Mouse (Mus musculus): ENCODE data around the gene Ttc32. TPM values are rescaled to one million over a fixed set of nuclear protein-coding genes. Genes with fewer than 3 reads are reported as not detected.
"Not testable (repeated sequence)": the region's sequence is repeated elsewhere in the genome, so short reads cannot be mapped to it uniquely, and the experiment has no call there.

The Ttc32 gene
- 10 to 100 TPM in 1 of 2 experiments, 1 to 10 TPM in 1; 9.6 to 11.7 TPM for total RNA-seq (2021)
- long read RNA-seq, experiment 1, transcript Ttc32-201 (3 exons, 1,000 nt) = major isoform, 11 of 12 reads
- long read RNA-seq, experiment 1, partial matches to known transcripts = 0 of 12 reads
- long read RNA-seq, experiment 1, other reads (novel, unspliced or antisense) = 1 of 12 reads
- long read RNA-seq, experiment 2, partial matches to known transcripts = 0 of 4 reads
- long read RNA-seq, experiment 2, other reads (novel, unspliced or antisense) = 0 of 4 reads

DNA sequence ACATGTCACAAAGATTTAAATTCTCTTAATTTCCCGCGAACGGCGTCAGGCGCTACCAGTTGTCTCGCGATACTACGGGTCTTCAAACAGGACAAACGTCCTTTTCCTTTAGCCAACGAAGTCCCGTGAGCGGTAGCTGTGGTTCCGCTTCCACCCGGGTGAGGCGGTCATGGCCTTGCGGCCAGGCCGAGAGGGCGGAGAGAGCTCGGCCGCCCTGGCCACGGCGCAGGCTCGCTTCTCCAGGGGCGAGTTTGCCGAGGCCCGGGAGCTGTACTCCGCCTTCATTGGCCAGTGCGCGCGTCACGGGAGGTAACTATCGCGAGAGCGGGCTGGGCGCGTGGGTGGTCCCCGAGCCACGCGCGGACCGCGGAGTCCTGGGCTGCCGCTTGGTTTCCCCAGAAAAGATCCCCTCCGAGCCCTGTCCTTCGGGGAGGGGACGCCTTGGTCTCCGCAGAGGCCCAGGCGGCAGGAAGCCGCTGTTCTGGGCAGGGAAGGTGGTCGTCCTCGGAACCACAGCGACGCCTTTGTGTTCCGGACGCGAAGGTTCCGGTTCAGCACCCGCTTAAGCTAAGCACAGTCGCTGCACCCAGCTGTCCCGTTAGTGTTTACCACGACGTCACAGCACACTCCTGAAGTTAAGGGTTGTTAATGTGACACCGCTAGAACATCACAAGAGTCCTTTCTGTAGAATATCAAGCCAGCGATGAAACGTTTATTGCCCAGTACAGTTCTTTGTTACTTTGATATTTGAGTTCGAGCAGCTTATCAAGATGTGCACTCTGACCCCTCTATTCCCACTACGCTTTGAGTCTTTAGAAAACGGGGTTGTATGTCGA is at the start of gene Ttc32:
Gene Ttc32 (plus strand): TSS at position 110 of the 836 bp plus-strand sequence.
- DNase-seq (ENCODE audit: low spot score in 2 of 2) = peak; percentile 94 to 95

DNA sequence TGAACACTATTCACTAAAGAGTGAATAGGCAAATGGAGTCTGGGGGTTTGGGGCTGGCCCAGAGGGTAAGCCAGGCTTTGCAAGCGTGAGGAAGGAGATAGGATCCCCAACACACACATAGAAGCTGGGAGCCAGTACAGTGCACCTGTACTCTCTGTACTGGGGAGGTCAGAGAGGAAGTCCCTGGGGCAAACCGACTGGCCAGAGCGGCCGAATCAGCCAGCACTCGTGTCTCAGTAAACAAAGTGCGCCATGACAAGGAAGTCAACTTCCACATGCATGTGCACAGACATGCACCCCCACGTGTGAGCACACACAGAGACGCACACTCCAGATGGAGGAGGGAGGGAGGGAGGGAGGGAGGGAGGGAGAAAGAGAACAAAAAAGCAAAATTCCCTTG is 36.6 kb upstream of the Ttc32 start:
- no peak for DNase-seq (ENCODE audit: low spot score in 2 of 2)

DNA sequence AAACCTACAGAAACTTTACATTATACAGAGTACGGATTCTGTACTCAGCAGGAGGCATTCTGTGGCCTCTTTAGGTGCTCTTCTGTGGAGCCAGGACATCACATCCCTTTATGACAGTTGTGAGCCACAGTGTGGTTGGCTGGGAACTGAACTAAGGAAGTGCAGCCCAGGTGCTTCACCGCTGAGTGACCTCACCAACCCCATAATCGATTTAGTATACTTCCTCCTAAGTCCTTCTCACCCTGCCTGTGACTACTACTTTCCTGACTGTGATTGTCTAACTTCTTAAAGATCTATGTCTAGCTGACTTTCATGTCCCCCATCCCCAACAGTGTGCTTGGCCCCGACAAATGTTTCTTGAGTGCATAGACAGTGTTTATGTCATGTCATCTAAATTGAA is 31.5 kb upstream of the Ttc32 start:
- DNase-seq (ENCODE audit: low spot score in 2 of 2) = no peak

DNA sequence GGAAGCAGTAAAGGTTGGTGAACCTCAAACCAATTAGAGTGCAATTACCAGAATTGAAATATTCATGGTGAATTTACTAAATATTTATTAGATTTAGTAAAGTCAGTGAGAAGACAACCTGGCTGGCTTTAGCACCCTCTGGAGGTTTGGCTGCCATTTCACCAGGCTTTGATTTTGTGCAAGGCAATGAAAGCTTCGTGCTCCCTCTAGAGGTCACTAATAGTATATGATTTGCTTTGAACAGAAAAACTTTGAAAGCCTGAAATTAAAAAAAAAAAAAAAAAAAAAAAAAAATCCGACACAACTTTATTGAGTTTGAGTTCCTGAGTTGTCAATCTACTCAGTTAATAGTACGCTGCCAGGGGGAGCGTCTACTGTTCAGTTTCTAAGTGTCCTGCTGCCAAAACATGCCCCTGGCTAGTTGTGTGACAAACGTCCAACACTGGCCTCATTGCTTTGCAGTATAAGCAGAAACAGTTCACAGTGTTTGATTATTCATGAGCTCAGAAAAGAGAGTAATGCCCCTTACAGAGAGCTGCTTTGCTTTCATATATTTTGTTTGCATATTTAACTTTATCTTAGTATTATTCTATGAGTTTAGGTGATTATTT is 27.7 kb upstream of the Ttc32 start:
- DNase-seq (ENCODE audit: low spot score in 2 of 2) = peak in 1 of 2 experiments; percentile 39

DNA sequence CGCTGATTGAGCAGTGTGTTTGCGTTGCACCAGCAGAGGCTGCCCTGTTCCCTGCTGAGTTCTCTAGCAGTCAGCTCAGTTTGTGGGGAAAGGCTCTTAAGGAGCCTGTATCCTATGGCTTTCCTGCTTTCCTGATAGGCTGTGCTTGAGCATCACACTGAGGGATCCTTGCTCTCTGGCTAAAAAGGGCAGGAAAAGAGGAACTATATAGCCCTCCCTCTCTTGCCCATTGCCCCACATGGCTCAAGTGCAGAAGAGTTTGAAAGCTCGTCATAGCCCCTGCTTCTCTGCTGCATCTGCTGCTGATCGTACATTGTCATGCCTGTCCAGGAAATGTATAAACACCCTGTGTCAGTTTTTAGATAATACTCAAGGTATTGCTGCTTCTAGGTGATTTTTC is 22.7 kb upstream of the Ttc32 start:
- no peak for DNase-seq (ENCODE audit: low spot score in 2 of 2)

DNA sequence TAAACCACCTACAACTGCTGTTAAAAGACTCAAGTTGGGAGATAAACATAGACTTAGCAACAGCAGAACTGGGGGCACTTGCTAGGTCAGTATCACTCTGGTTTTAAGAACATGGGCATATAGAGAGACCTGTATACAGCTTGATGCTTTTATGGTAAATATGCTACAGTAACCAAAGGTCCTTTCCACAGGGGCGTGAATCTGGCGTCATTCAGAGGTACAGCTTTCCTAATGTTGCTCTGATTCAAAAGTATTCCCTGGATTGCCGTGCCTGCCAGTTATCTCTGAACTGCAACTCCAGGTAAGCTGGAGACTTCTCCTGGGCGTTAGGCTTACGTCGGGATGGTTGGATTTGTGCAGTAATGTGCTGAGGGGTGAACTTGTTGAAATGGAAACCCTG is 22.0 kb upstream of the Ttc32 start:
- no peak for DNase-seq (ENCODE audit: low spot score in 2 of 2)

DNA sequence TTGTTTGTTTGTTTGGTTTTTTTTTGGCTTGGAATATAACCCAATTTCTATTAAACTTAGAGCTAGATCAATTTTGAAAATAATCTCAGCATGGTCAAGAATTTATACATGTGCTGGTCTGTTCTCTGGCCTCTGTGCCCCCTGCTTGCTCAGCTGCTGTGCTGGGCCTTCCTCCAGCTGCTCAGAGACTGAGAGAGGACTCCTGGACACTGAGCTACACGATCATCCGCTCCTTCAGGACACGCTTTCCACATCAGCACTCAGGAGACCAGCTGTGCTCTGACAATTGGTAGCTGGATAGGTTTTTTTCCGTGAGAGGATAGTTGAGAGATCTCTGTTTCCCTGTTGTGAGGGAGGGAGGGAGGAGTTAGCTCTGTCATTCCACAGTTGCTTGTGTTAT is 19.5 kb upstream of the Ttc32 start:
- DNase-seq (ENCODE audit: low spot score in 2 of 2) = no peak

DNA sequence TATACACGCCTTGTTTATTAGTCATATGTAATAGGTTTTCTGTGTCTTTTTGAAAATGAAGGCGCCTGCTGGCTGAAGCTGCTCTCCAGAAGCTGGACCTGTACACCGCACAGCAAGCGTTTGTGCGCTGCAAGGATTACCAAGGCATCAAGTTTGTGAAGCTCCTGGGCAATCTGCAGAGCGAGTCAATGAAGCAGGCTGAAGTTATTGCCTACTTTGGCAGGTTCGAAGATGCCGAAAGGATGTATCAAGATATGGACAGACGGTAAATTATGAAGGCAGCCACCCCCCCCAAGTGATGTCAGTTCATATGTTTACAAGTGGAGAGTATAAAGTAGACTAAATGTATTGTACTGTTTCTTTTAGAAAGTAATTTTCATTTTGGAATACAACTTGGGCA is 13.4 kb upstream of the Ttc32 start:
- DNase-seq (ENCODE audit: low spot score in 2 of 2) = no peak

DNA sequence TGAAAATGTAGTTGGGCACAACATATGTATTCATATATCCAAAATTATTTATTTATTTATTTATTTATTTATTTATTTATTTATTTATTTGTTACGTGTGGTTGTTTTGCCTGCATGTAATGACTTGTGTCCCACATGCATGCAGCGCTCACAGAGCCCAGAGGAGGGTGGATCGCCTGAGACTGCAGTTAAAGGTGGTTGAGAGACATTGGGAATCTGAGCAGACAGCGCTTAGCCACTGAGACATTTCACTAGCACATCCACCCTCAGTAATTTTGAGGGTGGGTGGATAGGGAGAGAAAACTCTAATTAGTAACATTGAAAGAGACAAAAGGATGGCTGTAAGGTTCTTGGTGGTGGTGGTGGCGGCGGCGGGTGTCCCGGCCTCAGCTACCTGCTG is 9.4 kb upstream of the Ttc32 start:
- DNase-seq (ENCODE audit: low spot score in 2 of 2) = no peak

DNA sequence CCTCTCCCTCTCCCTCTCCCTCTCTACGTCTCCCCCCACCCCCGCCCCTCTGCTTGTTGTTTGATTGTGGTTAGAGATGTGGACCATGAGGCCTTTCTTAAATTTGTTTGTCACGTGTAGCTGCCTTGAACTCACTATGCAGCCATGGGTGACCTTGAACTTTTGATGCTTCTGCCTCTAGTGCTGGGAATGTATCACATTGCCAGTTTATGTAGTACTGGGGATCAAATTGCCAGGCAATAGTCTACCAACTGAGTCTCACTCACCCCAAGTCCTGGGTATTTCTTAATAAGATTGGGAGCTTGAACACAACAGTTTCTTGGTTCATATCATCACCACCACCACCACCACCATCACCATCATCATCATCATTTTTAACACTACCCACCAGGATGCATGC is 8.8 kb upstream of the Ttc32 start:
- no peak for DNase-seq (ENCODE audit: low spot score in 2 of 2)

DNA sequence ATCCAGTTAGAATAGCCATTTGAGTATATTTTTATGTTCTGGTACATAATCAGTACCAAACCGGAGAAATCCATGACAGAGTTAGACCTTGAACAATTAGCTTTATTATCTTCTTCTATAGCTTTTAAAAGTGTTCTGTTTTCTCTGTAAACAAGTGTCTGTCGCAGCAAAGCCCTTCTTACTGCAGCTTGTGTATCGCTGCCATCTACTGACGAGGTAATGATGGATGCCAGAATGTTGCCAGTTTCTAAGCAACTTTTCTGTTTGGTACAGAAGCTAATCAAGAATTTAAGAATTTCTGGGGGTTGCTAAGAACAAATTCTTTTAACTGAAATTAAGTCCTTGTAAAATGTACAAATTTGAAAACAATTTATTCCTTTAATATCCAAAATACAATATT is 6.8 kb upstream of the Ttc32 start:
- no peak for DNase-seq (ENCODE audit: low spot score in 2 of 2)

DNA sequence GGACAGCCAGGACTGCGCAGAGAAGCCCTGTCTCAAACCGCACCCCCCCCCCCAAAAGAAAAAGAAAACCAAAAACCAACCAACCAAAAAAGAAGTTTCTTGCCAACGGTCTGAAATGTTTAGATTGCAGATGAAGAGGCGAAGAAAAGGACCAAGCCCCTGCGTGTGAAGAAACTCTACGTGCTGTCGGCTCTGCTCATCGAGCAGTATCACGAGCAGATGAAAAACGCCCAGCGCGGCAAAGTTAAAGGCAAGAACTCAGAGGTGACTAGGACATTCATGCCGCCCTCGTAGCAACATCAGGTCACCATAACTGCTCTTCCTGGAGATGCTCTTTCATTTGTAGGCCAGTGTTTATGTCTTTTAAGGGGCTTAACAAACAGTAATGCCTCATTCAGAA is 5.7 kb upstream of the Ttc32 start:
- no peak for DNase-seq (ENCODE audit: low spot score in 2 of 2)

DNA sequence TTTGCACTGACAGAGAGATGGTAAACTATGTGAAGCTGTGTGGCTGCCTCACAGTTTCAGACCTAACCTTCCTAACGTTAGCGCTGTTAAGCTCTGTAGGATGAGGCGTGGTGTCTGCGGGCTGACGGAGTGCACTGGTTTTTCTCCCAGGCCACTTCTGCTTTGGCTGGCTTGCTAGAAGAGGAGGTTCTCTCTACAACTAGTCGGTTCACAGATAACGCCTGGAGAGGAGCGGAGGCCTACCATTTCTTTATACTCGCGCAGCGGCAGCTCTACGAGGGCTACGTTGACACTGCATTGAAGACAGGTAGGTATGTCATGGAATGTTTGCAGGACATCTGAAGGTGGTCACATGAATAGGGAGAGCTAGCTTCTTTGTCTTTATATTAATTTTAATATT is 5.1 kb upstream of the Ttc32 start:
- no peak for DNase-seq (ENCODE audit: low spot score in 2 of 2)

DNA sequence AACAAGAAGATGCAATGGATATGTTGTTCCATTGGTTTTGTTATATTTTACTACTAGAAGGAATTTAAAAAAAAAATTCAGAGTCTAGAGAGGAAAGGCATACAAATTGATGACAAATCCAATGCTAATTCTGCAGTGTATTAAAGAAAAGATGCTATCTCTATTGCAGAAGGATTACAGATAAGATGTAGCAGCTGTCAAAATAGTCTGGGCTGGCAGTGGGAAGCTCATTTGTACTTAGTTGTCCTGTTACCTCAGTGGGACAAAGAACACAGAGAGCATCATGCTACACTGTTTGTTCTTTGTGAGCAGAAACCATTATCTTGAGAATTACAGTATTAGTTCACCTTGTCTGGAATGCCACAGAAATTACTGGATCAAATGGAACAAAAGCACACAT is 3.0 kb upstream of the Ttc32 start:
- no peak for DNase-seq (ENCODE audit: low spot score in 2 of 2)

DNA sequence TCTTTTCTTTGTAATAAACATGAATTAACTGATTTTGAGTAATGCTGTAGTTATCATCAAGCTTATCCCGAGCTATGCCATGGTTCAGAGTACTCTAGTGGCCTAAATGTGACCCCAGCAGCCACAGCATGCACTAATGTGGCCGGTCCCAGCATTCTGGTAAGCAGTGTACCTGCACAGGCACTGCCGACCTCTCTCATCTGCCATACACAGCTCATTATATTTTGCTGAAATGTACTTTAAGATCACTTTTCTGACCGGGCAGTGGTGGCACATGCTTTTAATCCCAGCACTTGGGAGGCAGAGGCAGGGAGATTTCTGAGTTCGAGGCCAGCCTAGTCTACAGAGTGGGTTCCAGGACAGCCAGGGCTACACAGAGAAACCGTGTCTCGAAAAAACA is 981 bp upstream of the Ttc32 start:
- not testable (repeated sequence) for DNase-seq (ENCODE audit: low spot score in 2 of 2)

DNA sequence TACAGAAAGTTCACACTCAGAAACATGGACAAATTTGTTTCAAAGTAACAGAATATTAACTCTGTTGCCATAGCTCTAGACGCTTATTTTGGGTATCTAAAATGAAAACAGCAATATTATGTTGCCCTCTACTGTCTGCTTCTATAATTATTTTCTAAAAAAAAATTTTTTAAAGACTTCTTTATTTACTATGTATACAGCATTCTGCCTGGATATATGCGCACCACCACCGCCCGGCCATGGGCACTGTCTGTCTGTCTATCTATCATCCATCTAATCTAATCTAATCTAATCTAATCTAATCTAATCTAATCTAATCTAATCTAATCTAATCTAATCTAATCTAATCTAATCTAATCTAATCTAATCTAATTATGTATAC is 300 bp upstream of the Ttc32 start:
- no peak for DNase-seq (ENCODE audit: low spot score in 2 of 2)

DNA sequence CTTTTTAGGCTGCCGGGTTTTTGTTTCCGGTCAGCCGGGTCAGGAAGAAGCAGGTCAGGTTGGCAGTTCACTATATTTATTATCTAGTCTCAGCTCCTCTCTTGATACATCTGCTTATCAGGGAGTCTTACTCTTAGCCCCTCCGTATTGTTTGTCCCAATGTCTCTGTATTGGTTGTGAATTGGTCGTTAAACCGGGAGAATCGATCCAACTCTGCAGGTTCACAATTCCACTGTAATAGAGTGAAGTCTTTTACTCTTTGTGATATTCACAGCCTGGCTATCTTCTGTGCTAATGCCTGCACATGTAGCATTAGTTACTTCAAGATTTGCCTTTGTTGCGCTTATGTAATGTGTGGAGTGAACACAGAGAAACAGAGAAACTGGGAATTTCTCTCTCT is 1.4 kb downstream of the Ttc32 start:
- no peak for DNase-seq (ENCODE audit: low spot score in 2 of 2)

DNA sequence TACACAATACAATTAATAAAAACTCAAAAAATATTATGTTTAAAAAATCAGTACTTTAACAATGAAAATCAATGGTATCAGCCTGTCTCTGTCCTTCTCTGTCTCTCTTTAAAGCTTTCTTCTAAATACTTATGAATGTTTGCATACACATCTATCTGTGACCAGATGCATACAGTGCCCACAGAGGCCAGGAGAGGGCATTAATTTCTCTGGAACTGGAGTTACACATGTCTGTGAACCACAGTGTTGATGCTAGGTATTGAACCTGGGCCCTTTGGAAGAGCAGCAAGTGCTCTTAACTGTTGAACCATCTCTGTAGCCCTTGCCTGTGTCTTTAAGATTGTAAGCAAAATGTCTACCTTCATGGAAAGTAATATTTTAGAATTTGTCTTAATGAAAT is 3.3 kb downstream of the Ttc32 start:
- DNase-seq (ENCODE audit: low spot score in 2 of 2) = no peak

DNA sequence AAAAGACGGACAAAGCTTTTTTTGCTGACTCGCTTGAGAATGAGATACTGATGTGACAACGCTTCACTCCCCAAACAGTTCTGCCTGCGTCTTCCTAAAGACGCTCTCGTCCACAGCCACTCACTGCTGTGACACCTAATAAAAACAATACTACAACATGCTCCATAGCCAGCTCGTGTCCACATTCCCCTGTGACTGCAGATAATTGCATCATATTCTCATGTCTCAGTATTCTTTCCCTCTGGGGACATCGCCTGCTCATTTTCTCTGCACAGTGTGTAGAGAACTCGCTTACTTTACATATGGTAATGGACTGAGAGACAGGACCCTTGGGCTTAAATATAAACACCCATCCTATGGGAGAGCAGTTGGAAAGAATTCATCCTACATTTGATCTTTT is 6.6 kb downstream of the Ttc32 start:
- no peak for DNase-seq (ENCODE audit: low spot score in 2 of 2)

DNA sequence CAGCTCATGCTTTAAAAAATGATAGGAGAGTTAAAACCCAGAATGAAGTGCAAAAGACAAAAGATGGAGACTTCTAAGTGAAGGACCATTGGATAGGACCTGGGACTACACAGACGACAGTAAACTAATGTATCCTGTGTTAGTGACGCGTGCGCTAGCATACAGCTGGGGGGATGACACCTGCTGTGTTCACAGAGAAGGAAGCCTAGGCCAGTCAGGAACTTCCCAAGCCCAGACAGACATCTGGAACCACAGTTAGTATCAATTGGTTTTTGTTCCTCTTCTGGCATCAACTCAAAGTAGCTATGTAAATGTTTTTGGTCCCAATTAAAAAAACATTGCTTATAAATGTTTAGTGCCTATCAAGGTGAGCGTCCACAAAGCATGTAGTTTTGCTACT is 10.4 kb downstream of the Ttc32 start:
- DNase-seq (ENCODE audit: low spot score in 2 of 2) = no peak

DNA sequence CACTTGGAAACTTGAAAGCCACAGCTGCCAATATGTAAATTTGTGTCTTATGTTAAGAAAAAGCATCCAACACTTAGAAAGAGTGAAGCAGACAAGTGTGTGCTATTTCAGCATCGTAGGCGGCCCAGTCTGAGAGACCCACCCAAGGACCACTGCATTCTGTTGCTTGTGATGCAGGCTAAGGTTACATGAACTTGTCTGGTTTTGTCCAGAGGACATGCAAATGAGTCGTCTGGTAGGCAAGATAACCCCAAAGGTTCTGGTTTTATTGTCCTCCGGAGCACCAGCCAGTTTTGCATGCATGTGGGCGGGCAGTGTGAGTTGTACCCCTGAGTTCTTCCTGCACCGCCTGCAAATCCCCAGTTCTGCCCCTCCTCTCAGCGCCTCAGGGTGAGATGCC is 10.9 kb downstream of the Ttc32 start:
- DNase-seq (ENCODE audit: low spot score in 2 of 2) = no peak

DNA sequence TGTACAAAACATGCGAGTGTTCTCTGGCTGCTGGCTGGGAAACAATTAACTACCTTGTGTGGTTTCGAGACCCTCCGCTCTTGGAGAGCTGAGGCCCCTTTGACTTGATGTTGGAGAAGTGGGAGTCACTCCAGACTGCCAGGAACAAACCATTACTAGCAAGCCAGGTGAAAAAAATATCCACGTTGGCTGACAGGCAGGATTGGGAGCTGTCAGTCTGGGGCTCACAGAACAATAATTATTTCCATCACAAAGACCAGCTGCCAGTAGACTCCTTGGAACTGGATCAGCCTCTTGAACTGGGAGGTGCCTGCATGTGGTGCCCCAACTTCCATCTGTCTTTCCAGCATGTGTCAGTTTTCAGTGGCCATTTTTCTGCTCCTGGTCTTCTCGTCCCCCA is 12.5 kb downstream of the Ttc32 start:
- DNase-seq (ENCODE audit: low spot score in 2 of 2) = no peak

DNA sequence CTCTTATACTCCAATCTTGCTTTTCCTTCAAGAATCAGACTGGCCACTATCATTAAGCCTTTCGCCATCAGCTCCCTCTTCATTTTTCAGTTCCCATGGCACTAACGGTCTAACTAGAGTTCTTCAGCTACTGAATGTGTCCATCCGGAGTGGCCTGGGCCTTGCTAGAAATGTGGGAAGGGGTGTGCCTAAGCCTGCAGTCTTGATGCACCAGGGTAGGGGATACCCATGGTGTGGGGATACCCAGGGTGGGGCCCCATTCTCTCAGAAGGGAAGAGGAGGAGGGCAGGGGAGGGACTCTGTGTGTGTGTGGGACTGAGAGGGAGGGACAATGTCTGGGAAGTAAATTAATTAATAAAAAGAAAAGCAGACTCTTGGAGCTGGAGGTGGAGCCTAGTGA is 13.0 kb downstream of the Ttc32 start:
- DNase-seq (ENCODE audit: low spot score in 2 of 2) = no peak

Measured in gastrocnemius, postnatal 4 days (tissue).